Mouse (Mus musculus) right cerebral cortex, adult 2 months (tissue): ENCODE results near the gene Hoxa11.

Experiments
- DNase-seq, 2 experiments: peaks; one replicate each; pipeline ENCODE4 v3.0.0; 2021 to 2022; ENCODE audit warnings: low spot score in 2 of 2

The Hoxa11 gene

DNA sequence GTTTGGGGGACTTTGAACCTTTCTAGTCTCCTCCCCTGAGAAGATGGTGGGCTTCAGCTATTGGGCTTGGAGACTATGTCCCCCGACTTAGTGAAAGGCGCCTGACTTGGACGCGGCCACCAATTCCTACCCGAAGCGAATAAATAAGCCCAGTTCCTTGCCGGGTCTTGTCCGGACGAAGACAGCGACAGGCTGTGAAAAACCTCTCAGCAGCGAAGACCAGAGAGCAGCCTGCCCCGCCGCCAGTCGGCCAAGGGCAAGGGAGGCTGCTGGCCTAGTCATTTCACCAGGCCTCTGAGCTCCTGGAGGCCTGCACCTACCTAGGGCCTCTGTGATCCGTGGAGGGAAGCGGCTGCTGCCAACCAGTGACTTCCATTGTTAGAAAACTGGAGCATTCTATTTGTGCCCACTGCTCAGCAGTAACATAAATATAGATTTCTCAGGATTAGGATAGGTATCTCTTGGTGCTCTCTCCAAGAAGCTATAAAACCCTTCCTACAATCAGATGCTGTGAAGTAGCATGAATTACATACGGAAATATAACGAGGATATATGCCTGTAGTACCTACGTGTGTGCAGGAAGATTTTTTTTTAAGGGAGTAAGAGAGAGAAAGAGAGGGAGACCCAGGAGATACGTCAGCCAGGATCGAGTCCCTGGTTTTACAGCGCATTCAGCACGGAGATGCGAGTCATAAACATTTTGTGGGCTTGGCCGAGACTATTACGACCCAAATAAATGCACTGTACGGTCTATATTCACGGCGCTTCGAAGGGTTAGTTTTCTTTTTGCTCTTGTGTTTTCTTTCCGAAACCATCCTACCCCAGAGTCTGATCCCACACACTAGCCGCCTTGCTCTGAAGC, 25.4 kb downstream of the Hoxa11 start:
- DNase-seq: peak in 1 of 2 experiments; percentile 31

DNA sequence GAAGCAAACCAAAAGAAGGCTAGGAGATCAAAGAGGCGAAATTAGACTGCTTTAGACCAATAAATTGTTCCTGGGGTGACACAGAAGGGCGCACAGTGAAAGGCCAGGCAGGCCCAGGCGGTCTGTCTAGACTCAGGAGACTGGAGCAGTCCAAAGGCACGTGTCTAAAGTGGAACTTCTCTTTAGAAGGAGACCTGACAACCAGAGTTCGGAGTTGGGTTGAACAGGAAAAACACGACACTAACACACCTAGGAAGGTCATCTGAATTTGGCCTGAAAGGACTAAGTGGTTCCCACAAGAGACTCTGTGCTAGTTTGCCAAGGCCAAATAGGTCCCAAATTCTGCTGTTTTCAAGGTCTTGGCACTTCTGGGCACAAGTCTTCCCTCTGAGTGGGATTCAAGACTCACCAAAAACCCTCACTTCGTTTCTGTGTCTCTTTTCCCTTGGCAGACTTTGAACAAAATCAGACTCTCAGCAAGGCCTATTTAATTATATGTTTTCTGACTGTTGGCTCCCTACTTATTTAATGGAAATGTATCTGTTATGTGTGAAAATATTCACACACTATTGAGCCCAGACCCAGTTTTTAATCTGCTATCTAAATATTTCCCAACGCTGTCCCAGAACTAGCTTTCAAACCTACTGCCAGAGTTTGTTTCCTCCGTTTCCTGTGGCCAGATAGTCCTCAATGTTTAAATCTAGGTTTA, 26.2 kb downstream of the Hoxa11 start:
- no peak for DNase-seq

GRCm38 (mm10) chr6:52218643-52219215, 26.9 kb downstream of the Hoxa11 start:
- DNase-seq: no peak

DNA sequence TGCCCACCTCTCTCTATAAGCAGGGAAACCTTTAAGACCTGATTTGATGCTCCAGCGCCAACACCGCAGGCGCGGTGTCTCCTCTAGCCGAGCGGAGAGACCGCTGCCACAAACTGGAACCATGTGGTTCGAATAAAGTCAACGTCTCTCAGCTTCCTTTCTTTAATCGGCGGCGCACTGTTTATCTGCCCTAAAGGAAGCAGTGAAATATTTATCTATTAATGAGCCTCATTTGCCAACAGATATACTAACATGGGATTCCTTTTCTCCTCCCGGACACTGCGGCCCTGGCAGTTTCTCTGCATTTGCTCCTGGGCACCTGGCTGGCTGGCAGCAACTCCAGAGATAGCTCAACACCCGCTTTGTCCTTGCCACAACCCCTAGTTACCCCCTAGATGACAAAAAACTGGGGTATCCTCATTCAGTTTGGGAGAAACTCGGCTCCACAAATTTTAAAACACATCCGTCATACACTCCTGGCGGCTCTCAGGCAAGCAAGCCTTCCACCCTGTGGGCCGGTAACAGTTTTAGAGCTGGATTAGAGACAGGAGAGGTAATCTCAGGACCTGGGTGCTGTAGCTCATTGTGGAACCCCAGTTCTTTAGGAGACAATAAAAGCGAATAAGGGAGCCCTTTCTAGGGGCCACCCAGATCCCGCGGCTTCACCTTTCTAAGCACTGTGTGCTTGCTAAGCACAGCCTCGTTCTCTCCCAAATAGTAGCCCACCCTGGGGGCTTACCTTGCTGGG, 27.5 kb downstream of the Hoxa11 start:
- no peak for DNase-seq

DNA sequence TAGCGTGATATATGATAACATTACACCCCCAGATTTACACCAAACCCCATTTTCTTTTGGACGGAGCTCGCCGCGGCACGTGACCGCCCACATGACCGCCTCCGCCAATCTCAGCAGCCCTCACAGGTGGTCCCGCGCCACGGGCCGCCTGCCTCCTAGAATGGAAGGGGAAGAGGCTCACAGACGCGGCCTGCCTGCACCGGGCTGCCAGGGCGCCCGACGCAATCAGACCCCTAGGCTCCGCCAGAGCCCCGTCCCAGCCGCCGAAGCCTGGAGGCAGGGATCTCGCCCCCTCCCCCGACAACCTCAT, 28.2 kb downstream of the Hoxa11 start:
- no peak for DNase-seq

DNA sequence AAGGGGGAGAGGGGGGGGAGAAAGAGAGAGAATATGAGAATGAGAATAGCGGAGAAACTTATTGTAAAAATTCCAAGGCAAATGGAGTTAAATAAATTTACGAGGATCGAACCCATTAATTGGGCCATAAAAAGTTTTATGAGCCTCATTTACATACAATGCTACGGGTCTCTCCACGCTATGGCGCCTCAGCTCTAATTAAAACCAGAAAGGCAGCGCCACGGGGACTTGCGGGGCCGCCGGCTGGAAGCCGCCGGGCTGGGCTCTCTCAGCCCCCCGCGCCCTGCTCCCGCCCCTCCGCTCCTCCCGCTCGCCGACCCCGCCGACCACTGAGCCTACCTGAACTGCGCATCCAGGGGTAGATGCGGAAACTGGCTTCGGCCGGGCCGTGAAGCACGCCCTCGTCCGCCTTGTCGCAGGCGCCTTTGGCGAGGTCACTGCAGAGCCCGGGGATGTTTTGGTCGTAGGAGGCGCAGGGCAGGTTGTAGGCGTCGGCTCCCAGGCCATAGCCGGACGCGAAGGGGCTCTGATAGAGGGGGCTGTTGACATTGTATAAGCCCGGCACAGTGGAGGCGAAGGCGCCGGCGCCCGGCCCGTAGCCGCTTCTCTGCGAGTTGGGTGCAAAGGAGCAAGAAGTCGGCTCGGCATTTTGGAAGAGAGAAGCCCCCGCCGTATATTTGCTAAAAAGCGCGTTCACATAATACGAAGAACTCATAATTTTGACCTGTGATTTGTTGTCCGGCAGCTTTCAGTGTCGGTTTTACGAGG, 28.7 kb downstream of the Hoxa11 start:
- no peak for DNase-seq

- peak in 1 of 2 experiments; percentile 4 for DNase-seq
Observed at GRCm38 (mm10) chr6:52215771-52216535, 29.7 kb downstream of the Hoxa11 start.

GRCm38 (mm10) chr6:52215070-52215469, 30.5 kb downstream of the Hoxa11 start:
- DNase-seq: no peak

DNA sequence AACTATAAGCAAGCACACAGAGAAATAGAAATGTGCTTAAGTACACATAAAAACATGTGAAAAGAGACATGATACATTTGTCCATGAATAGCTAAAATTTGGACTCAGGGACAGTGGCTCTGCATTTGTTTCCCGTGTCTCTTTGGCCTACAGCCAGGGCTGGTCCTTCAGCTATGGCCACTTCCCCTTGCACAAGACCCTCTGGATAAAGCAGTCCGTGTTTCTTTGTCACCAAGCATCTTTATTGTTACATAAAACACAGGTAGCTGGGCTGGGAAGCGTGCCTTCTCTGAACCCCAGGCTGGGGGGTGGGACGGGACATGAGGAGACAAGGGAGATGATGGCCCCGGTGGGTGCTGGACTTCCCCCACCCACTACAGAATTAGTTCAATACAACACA, 31.3 kb downstream of the Hoxa11 start:
- DNase-seq: no peak

DNA sequence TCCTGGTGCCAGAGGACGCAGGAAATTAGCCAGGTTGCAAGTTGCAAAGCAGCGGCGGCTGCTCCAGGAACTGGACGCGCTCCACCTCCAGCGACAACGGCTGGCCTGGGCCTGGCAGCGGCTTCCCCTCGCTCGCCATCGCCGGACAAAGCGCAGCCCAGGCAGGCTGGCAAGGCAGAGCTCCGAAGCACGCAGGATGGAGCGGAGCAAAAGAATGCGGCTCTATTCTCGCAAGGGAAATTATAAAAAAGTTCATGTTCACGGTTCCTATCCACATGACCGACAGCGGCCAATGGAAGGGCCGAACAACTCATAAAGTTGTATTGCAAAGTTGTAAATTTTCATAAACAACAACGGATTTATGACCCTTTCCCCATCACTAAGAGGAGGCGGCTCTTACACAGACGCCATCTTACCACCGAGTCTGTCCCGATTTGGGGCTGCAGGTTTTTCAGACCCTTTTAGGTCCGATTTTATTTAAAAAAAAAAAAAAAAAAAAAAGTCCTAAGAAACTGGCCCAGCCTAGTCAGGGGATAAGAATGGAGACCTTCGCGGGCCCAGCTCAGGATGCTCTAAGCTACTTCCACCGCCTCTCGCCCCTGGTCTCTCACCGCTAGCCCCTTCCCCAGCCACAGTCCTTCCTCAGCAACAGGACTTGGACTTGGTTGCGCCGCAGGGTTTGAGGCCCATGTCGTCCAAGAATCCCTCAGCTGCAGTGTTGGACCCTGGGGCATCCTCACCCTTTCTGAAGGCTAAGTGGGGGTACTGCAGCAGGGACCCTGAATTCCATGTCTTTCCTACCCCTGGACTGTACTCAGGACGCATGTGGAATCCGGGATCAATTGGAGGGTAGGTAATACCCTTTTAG, 32.3 kb downstream of the Hoxa11 start, which contains the start of the genes Hoxa3 and Gm28308:
Gene Hoxa3, minus strand, starts transcription at position 218 of the 868 bp plus-strand sequence.
Gene Gm28308, minus strand, starts transcription at position 221 of the 868 bp plus-strand sequence.
- DNase-seq: no peak

DNA sequence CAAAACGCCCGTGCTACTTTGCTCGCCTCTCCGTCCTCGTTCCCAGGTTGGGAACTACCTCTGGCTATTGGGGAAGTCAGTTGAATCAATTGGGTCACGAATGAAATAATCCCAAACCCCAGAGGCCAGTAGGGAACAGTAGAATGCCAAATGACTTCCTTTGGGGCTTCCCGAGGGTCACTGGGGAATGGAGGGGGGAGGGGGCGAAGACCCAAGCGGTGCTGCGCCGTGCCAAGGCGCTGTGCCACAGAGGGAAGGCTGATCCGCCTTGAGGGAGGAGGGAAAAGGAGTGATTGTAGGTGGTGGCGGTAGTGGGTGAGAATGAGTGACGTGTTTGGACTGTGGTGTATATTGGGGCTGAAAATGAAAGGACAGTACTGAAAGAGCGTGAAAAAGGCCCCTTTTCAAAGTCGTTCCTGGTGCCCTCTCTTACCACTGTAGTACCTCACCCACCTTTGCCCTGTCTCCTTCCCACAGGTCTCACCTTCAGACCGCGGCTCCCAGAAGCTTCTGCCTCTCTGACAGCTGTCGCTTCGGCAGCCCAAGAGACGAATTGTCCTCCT, 33.0 kb downstream of the Hoxa11 start:
- DNase-seq: no peak

GRCm38 (mm10) chr6:52211961-52212360, 33.6 kb downstream of the Hoxa11 start:
- DNase-seq: no peak

DNA sequence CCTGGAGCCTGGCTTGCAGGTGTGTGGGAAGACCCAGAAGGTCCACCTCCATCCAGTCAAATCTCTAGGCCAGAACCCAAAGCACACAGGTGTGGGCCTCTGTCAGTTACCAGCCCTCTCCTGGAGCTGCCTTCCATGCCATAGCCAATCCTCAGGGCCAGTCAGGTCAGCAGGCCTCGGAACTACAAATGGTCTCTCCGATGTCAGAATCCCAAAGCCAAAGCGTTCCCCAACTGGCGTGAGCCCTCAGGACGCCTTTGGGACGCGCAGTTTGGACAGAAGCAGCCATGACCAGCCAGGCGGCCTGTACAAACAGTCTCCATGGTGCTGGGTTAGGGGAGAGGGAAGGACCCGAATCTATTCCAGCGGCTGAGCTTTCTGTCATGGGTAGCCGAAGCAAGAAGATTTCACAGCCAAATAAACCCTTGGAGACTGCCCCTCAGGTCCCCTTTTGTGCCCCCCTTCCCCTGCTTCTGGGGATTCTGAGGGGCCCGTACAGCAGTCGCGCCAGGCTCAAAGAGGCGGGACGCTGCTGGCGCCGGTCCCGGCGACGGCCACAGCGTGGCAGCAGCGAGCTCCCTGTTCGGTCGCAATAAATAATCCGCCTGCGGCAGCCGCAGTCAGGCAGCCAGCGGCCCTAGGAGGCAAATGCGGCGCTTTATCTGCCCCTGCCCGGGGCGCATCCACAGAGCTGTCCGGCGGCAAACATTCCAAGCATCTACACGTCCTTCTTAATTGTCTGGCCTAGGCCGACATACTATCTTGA, 34.3 kb downstream of the Hoxa11 start:
- DNase-seq: peak; percentile 38 to 65

DNA sequence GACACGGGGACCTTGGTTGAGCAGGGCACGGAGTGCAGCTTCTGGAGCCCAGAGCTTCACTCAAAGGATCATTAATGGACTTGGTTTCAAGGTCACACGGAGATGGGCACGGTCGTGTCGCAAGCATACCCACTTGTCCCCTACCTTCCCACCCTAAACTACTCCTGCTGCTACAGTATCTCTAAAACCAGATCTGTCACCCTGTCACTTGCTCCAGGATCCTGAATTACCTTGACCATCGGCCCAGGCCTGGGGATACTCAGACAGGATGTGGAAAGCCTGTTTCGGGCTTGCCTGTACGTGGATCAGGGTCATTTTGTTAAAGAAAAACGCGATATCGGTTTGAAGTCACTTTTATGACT, 35.9 kb downstream of the Hoxa11 start:
- no peak for DNase-seq

GRCm38 (mm10) chr6:52208868-52209684, 36.5 kb downstream of the Hoxa11 start:
- DNase-seq: no peak

- DNase-seq: no peak
Observed at GRCm38 (mm10) chr6:52208072-52208867, 37.3 kb downstream of the Hoxa11 start, which contains the start of gene Hoxa6. TSS of gene Hoxa6 (minus strand) at chr6:52208722.

DNA sequence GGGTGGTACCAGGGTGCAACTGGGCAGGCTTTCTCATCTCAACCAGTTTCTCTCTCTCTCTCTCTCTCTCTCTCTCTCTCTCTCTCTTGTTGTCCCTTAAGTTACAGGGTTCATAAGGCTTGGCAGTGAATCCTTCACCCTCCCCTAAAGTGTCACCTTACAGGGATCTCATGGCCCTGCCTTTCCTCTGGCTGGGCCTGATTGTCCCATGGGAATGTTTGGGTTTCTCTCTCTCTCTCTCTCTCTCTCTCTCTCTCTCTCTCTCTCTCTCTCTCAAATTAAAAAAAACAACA, 38.0 kb downstream of the Hoxa11 start:
- no peak for DNase-seq
